Mouse (Mus musculus): ENCODE results near the gene Mllt10. TPM values are rescaled to one million over a fixed set of nuclear protein-coding genes. Genes with fewer than 3 reads are reported as not detected.

Mllt10 gene
- polyA plus RNA-seq (2014; fragmentation: Illumina TruSeq; extraction: RNeasy Lipid Tissue Mini Kit (QIAGEN cat#74804); ENCODE audit: insufficient read depth, low read depth, low replicate concordance): 11.9 TPM

GRCm38 (mm10) chr2:18055016-18055928 is at the start of gene Mllt10:
Mllt10 (plus strand) TSS chr2:18055237.

DNA sequence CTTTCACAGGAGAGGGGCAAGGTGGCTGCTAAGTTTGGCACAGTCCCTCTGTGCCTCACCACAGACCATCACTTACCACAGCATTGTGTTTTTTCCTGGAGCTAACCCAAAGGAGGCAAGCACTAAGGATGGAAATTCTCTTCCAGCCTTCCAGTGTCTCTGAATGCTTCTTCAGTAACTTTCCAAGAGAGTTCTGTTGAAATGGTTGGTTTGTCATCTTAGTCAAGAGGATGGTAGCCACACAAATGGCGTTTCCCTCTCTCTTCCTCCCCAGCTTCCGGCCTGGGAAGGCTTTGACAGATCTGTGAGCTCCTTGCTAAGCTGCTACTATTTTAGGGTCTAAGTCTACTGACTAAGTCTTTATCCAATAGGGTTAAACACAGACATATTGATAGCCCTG is 17.5 kb upstream of the Mllt10 start, which contains the start of gene A930004D18Rik:
Gene A930004D18Rik (minus strand): TSS at position 247 of the 400 bp plus-strand sequence.

DNA sequence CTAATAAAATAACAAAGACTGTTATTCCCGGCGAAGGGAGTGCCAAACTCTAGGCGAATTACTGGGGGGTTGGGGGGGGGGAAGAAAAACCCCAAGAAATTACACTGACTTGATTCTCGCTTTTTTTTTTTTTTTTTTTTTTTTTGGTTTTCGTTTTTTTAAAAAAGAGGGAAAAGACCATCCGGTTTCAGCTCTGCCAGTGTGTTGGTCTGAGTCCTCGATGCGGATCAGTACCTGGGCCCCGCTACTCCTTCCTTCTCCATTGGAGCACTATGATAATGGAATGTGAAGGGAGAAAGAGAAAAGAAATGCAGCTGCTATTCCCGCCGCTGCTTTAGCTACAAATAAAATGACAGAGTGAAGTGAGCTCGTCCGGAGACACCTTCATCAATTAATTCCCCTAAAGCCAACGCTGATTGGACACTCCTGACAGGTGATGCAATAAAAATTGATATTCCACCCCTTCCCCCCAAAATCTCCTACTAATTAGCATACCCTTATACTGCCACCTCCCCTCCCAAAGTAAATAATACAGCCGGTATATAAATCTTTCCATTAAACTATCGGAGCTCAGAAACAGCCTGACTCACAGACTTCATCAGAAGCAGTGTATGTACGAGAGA is 6.5 kb upstream of the Mllt10 start, which contains the start of gene Skida1:
Gene Skida1 (minus strand): TSS at position 599 of the 623 bp plus-strand sequence.

Other genes with a start within 250 kb of the Mllt10 start
- not detected for gene H2al2a, start 58.3 kb upstream of the Mllt10 start, polyA plus RNA-seq (2014; fragmentation: Illumina TruSeq; extraction: RNeasy Lipid Tissue Mini Kit (QIAGEN cat#74804); ENCODE audit: insufficient read depth, low read depth, low replicate concordance)
- gene A930004D18Rik, start 17.5 kb upstream of the Mllt10 start, polyA plus RNA-seq (2014; fragmentation: Illumina TruSeq; extraction: RNeasy Lipid Tissue Mini Kit (QIAGEN cat#74804); ENCODE audit: insufficient read depth, low read depth, low replicate concordance): 2.4 TPM
- 0.84 TPM for gene Skida1, start 6.2 kb upstream of the Mllt10 start, polyA plus RNA-seq (2014; fragmentation: Illumina TruSeq; extraction: RNeasy Lipid Tissue Mini Kit (QIAGEN cat#74804); ENCODE audit: insufficient read depth, low read depth, low replicate concordance)

Data from lung, adult 10 weeks (tissue).